Mouse (Mus musculus): ENCODE measurements around the gene Nectin2.

DNA sequence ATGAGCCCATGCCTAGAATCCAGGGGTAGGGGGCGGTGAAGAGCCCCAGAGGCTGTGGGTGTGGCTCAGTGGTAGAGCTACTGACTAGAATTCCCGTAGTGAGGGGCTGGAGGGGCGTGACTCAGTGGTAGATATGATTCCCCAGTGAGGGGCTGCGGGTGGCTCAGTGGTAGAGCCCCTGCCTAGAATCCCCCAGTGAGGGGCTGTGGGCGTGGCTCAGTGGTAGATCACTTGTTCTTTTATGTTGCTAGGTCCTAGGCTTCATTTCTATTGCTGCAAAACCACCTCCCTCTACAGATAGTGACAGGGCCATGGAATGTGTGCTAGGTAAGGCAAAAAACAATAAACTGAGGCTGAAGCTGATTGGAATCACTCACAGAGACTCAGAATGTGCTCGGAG lies 54.4 kb downstream of the Nectin2 start:
- TF ChIP-seq CTCF (conservative IDR thresholded peaks at IDR 0.05; ENCODE audit: low read length): no peak
- no peak for TF ChIP-seq POU5F1 (IDR thresholded peaks at IDR 0.05; ENCODE audit: borderline replicate concordance, low read length)
- TF ChIP-seq NANOG (IDR thresholded peaks at IDR 0.05; ENCODE audit: borderline replicate concordance, low read length): no peak

Measured in E14TG2a.4 (cell line).